Mouse (Mus musculus) limb, embryonic 11.5 days (tissue): ENCODE results near the gene Pik3c2g. TPM values are rescaled to one million over a fixed set of nuclear protein-coding genes. Genes with fewer than 3 reads are reported as not detected.

Experiments
- ATAC-seq: fragments of 200-750 bp; cut with Nextera tagmentation; 2 replicates; pipeline ENCODE4 v1.8.0; 2017; ENCODE audit warnings: low read depth; ENCODE audit not compliant: insufficient number of reproducible peaks, low FRiP score, low TSS enrichment
- DNase-seq: peaks from one replicate; pipeline ENCODE4 v3.0.0-alpha.2; 2015; ENCODE audit warnings: low spot score
- H3K27ac ChIP-seq: fragments of 300-500 bp; sonication (generic); replicated peaks from 2 replicates; pipeline ENCODE4 v1.5.1; 2014; ENCODE audit warnings: low read depth, mild to moderate bottlenecking, low read length
- H3K27me3 ChIP-seq: fragments of 300-500 bp; sonication (generic); 2 replicates; pipeline ENCODE4 v1.6.1; 2014; ENCODE audit warnings: mild to moderate bottlenecking, low read length, mixed read lengths; ENCODE audit not compliant: control insufficient read depth, insufficient read depth
- H3K36me3 ChIP-seq: fragments of 300-500 bp; sonication (generic); 2 replicates; pipeline ENCODE4 v1.6.1; 2014; ENCODE audit warnings: mild to moderate bottlenecking, low read length, moderate library complexity, mixed read lengths; ENCODE audit not compliant: control insufficient read depth, insufficient read depth
- H3K4me1 ChIP-seq: fragments of 300-500 bp; sonication (generic); 2 replicates; pipeline ENCODE4 v1.6.1; 2014; ENCODE audit warnings: low read length, mixed read lengths; ENCODE audit not compliant: control insufficient read depth, insufficient read depth
- H3K4me2 ChIP-seq: fragments of 300-500 bp; sonication (generic); 2 replicates; pipeline ENCODE4 v1.6.1; 2014; ENCODE audit warnings: low read depth, mild to moderate bottlenecking, moderate library complexity; ENCODE audit not compliant: severe bottlenecking
- H3K4me3 ChIP-seq: fragments of 300-500 bp; sonication (generic); 2 replicates; pipeline ENCODE4 v1.5.1; 2014; ENCODE audit warnings: low read depth, low read length
- H3K9ac ChIP-seq: fragments of 300-500 bp; sonication (generic); 2 replicates; pipeline ENCODE4 v1.6.1; 2014; ENCODE audit warnings: mild to moderate bottlenecking, low read length
- H3K9me3 ChIP-seq: fragments of 300-500 bp; sonication (generic); 2 replicates; pipeline ENCODE4 v1.6.1; 2016; ENCODE audit warnings: low read length; ENCODE audit not compliant: control insufficient read depth
- WGBS: fragments of 180-500 bp; shearing (Covaris S2); extraction: QIAGEN DNeasy Blood & Tissue Kit; methylation state at CpG from one replicate; pipeline ENCODE4 v1.1.7; 2014; 5-methylcytosine and 5-hydroxymethylcytosine counted together
- polyA plus RNA-seq: library from polyadenylated mRNA; unstranded; fragments of >200 nt; fragmentation: Nextera tagmentation; extraction: Ambion mirVana; gene quantifications from 2 replicates; pipeline ENCODE4 v1.2.1, GENCODE M21; 2014

Pik3c2g gene
- polyA plus RNA-seq, 1 experiment from 2014 or later, result 0.44 TPM

- DNase-seq, result no peak
- Histone ChIP-seq H3K9ac (no peak overlapping the region), H3K4me1 (no peaks in the 10 kb centered on the region), H3K27me3 (no peaks in the 10 kb centered on the region), H3K27ac (no peak overlapping the region), H3K4me3 (no peak overlapping the region), H3K4me2 (no peak overlapping the region), H3K9me3 (no peaks in the 10 kb centered on the region), H3K36me3 (no peaks in the 10 kb centered on the region)
- no peak for ATAC-seq
- WGBS, result 86% methylated on average over 2 of the region's 2 CpGs
Observed at GRCm38 (mm10) chr6:139861534-139861933, 274.5 kb downstream of the Pik3c2g start.

- DNase-seq, result no peak
- H3K27ac ChIP-seq, result no peak overlapping the region
- no peaks in the 10 kb centered on the region for H3K36me3 ChIP-seq
- no peak for ATAC-seq
- H3K4me2 ChIP-seq, result no peak overlapping the region
- H3K9me3 ChIP-seq, result no peaks in the 10 kb centered on the region
- H3K9ac ChIP-seq, result no peak overlapping the region
- 93% methylated on average over 18 of the region's 18 CpGs for WGBS
- no peaks in the 10 kb centered on the region for H3K27me3 ChIP-seq
- H3K4me1 ChIP-seq, result no peaks in the 10 kb centered on the region
- no peak overlapping the region for H3K4me3 ChIP-seq
Observed at GRCm38 (mm10) chr6:139865059-139865673, 278.1 kb downstream of the Pik3c2g start.

DNA sequence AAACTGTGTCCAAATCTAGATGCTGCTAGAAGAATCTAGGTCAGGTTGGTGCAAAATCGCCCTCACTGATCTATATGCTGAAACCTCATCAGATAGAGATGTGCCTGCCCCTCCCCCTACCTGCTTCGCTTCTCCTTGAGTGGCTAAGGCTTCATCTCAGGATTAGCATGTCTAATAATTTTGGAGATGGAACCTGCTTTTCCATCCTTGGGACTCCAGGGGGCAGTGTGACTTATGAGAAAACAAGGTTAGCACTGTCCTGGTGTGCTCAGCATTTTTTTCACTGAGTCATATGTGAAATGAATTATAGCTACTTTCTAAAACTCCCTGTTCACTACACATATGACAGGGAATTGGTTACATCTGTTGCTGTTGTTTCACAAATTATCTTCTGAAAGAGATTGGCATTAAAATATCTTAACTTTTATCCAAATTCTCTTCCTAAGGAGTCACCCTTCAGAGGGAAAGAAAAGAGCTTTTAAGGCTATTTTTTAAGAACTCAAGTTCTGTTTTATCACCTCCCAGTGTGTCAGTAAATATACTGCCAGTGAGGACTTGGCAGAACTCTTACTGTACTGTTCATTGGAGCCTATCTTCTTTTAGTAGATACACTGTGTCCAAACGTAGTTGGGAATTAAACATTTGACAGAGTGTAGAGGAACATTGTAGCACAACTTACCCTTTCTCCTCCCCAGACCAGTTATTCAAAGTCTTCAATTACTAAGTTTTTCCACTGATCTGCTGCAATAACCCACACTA, 287.6 kb downstream of the Pik3c2g start:
- ATAC-seq, result 0 out of 2 replicates have a peak, but pooled peaks have one; percentile 57
- 51% methylated on average over 3 of the region's 3 CpGs for WGBS
- no peaks in the 10 kb centered on the region for H3K9me3 ChIP-seq
- H3K9ac ChIP-seq, result no peak overlapping the region
- H3K4me1 ChIP-seq, result no peaks in the 10 kb centered on the region
- H3K36me3 ChIP-seq, result no peaks in the 10 kb centered on the region
- H3K27ac ChIP-seq, result no peak overlapping the region
- H3K27me3 ChIP-seq, result no peaks in the 10 kb centered on the region
- H3K4me3 ChIP-seq, result no peak overlapping the region
- no peak overlapping the region for H3K4me2 ChIP-seq
- DNase-seq, result peak; percentile 48

- H3K4me3 ChIP-seq, result no peak overlapping the region
- ATAC-seq, result no peak
- H3K9me3 ChIP-seq, result no peaks in the 10 kb centered on the region
- DNase-seq, result no peak
- H3K27ac ChIP-seq, result no peak overlapping the region
- no peaks in the 10 kb centered on the region for H3K27me3 ChIP-seq
- H3K4me2 ChIP-seq, result no peak overlapping the region
- H3K9ac ChIP-seq, result no peak overlapping the region
- H3K36me3 ChIP-seq, result no peaks in the 10 kb centered on the region
- WGBS, result 82% methylated on average over 1 of the region's 1 CpGs
- H3K4me1 ChIP-seq, result no peaks in the 10 kb centered on the region
Observed at GRCm38 (mm10) chr6:139876691-139877090, 289.7 kb downstream of the Pik3c2g start.

DNA sequence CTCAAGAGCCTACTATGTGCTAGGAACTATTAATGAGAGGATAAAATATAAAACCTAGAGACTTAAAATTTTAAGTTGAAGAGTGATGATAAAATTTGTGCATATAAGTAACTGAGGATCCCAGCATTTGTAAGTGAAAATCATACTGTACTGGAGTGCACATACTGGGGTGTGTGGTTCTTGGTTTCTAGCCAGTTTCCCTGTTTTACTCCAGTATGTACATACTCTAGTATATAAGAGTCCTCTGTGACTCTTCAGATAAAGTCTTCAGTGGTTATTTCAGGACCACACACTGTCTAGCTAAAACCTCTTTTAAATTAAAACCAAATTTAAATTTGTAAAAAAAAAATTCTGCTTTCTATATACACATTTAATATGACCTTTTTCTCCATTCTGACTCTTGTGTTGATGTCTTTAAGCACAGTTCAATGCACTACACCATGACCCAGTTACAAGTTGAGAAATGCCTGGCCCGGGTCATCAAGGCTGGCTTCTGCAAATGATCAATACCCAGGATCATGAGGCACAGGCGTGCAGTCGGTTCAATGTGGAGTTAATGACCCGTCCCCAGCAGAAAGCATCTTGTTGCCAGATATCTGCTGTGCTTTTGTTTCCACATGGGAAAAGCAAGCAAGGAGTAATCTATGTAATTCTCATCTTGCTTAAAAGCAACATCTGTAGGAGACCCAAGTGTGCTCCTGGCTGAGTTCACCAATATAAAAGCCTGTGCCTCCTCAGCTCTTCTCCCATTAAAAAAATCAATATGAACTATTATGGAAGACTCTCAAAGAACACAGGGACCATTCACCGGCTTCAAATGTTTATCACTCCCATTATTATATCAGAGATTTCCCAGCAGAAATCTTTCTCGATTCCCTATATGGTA, 290.7 kb downstream of the Pik3c2g start:
- no peak overlapping the region for H3K4me2 ChIP-seq
- no peak for DNase-seq
- H3K9me3 ChIP-seq, result no peaks in the 10 kb centered on the region
- no peaks in the 10 kb centered on the region for H3K4me1 ChIP-seq
- H3K27ac ChIP-seq, result no peak overlapping the region
- WGBS, result 77% methylated on average over 6 of the region's 6 CpGs
- H3K4me3 ChIP-seq, result no peak overlapping the region
- no peak for ATAC-seq
- no peak overlapping the region for H3K9ac ChIP-seq
- H3K36me3 ChIP-seq, result no peaks in the 10 kb centered on the region
- no peaks in the 10 kb centered on the region for H3K27me3 ChIP-seq

DNA sequence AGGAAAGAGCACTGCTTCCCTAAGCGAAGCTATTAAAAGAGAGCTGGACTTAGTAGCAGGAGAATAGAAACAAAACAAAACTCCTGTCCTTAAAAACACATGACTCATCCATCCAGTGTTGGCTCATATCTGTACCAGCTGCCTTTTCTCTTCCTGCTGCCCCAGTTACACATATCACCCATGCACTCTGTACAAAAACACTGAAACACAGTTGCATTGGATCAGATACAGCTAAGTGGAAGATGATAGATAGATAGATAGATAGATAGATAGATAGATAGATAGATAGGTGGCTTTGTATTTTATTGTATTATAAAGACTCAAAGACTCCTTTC, 291.3 kb downstream of the Pik3c2g start:
- ATAC-seq, result no peak
- no peak for DNase-seq
- no peak overlapping the region for H3K27ac ChIP-seq
- no peaks in the 10 kb centered on the region for H3K4me1 ChIP-seq
- no peak overlapping the region for H3K4me3 ChIP-seq
- H3K9me3 ChIP-seq, result no peaks in the 10 kb centered on the region
- 85% methylated on average over 1 of the region's 1 CpGs for WGBS
- no peaks in the 10 kb centered on the region for H3K27me3 ChIP-seq
- no peak overlapping the region for H3K9ac ChIP-seq
- no peak overlapping the region for H3K4me2 ChIP-seq
- H3K36me3 ChIP-seq, result no peaks in the 10 kb centered on the region

GRCm38 (mm10) chr6:139882076-139882475, 295.1 kb downstream of the Pik3c2g start:
- DNase-seq (no peak), ATAC-seq (no peak)
- Histone ChIP-seq H3K4me2 (no peak overlapping the region), H3K4me3 (no peak overlapping the region), H3K9ac (no peak overlapping the region), H3K36me3 (no peaks in the 10 kb centered on the region), H3K27ac (no peak overlapping the region), H3K9me3 (no peaks in the 10 kb centered on the region), H3K4me1 (no peaks in the 10 kb centered on the region), H3K27me3 (no peaks in the 10 kb centered on the region)
- WGBS, result 96% methylated on average over 2 of the region's 2 CpGs

- no peaks in the 10 kb centered on the region for H3K36me3 ChIP-seq
- ATAC-seq (no peak), DNase-seq (no peak)
- H3K4me2 ChIP-seq, result no peak overlapping the region
- H3K4me1 ChIP-seq, result no peaks in the 10 kb centered on the region
- no peaks in the 10 kb centered on the region for H3K9me3 ChIP-seq
- no peak overlapping the region for H3K4me3 ChIP-seq
- no peak overlapping the region for H3K9ac ChIP-seq
- no peak overlapping the region for H3K27ac ChIP-seq
- no peaks in the 10 kb centered on the region for H3K27me3 ChIP-seq
Observed at GRCm38 (mm10) chr6:139887175-139887574, 300.2 kb downstream of the Pik3c2g start.
